ENCODE assay signal across 21 mouse cellular contexts in the genomic region with DNA sequence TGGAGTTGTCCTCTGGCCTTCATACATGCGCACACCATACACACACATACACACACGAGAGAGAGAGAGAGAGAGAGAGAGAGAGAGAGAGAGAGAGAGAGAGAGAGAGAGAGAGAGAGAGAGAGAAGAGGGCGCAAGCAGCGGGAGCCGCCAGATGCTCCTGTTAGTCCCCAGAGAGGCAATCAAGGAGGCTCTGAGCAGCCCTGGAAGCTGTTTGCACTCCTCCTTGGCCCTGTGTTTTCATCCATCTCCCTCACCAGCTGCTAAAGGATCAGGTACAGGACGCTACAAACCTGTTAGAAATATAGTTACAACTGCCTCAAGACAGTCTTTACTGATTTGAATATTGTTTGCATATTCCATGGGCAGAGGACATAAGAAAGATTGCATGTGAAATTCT. TPM values are rescaled to one million over a fixed set of nuclear protein-coding genes. Genes with fewer than 3 reads are reported as not detected.
"Had no signal": no experiment of that assay in that cellular context is flagged by ENCODE, and none has a peak within 500 bp of the region (broad histone marks: within the 10 kb centered on the region; RNA-seq: fewer than 3 reads in every experiment).

No protein-coding gene starts in this region.

- DNase-seq: kidney, adult 11 months; kidney, adult 9 months; kidney, postnatal 36 days; layer of hippocampus, adult 9-11 months; layer of hippocampus, postnatal 36 days; lung, embryonic 14.5 days; lung, postnatal 10 days; lung, postnatal 4 days; right cerebral cortex, adult 18-20 months; right cerebral cortex, postnatal 25 days; thymus, adult 18-20 months; thymus, postnatal 25 days had no signal

- H3K4me2 ChIP-seq: limb, embryonic 15.5 days; liver, embryonic 12.5 days; lung, embryonic 14.5 days had no signal

- H3K27ac ChIP-seq: kidney, postnatal 0 days; limb, embryonic 15.5 days; liver, embryonic 12.5 days; midbrain, embryonic 10.5 days had no signal

- H3K9ac ChIP-seq: limb, embryonic 15.5 days; liver, embryonic 12.5 days; lung, embryonic 14.5 days had no signal

- H3K4me1 ChIP-seq: liver, embryonic 12.5 days had no signal

- H3K4me3 ChIP-seq: limb, embryonic 15.5 days; liver, embryonic 12.5 days had no signal

- ATAC-seq: liver, embryonic 12.5 days had no signal

- H3K36me3 ChIP-seq: limb, embryonic 15.5 days; liver, embryonic 12.5 days; midbrain, embryonic 10.5 days had no signal

- H3K9me3 ChIP-seq: limb, embryonic 15.5 days; liver, embryonic 12.5 days; midbrain, embryonic 10.5 days had no signal

RNA-seq across cellular contexts. Expression of a gene that starts 1.0 kb away (rescaled TPM):
- polyA plus RNA-seq: intestine, embryonic 14.5 days; kidney, postnatal 0 days; limb, embryonic 15.5 days; liver, embryonic 12.5 days; liver, embryonic 16.5 days; lung, embryonic 14.5 days; small intestine, adult 2 months; stomach, embryonic 16.5 days; urinary bladder, adult 2 months had no signal

RNA-seq across cellular contexts. Expression of a gene that starts 29.3 kb away (rescaled TPM):
- polyA plus RNA-seq: lung, embryonic 14.5 days had no signal
